Mouse (Mus musculus) skeletal muscle tissue, adult 2 months (tissue): ENCODE results near the gene Pagr1b.

Experiments used
- DNase-seq: peaks from one replicate; pipeline ENCODE4 v3.0.0-alpha.2; 2012; ENCODE audit warnings: low read depth, low spot score

Pagr1b gene

GRCm38 (mm10) chr7:126999568-126999967 lies 16.7 kb downstream of the Pagr1b start:
- DNase-seq, result no peak

DNA sequence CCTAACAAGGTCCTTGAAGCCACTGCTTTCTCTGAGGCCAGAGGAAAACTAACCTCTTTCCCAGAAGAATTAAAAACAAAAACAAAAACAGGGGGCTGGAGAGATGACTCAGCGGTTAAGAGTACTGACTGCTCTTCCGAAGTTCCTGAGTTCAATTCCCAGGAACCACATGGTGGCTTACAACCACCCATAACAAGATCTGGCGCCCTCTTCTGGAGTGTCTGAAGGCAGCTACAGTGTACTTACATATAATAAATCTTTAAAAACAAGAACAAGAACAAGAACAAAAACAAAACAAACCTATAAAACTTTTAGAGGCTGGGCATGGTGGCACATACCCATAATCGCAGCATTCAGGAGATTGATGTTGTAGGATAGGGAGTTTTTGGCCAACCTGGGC lies 19.8 kb downstream of the Pagr1b start:
- no peak for DNase-seq

GRCm38 (mm10) chr7:126988816-126989215 lies 27.5 kb downstream of the Pagr1b start:
- no peak for DNase-seq

- DNase-seq, result peak; percentile 63
These were observed 30.0 kb downstream of the Pagr1b start for GRCm38 (mm10) chr7:126986319-126986718.

GRCm38 (mm10) chr7:126984667-126985444 lies 31.4 kb downstream of the Pagr1b start:
- DNase-seq, result no peak

DNA sequence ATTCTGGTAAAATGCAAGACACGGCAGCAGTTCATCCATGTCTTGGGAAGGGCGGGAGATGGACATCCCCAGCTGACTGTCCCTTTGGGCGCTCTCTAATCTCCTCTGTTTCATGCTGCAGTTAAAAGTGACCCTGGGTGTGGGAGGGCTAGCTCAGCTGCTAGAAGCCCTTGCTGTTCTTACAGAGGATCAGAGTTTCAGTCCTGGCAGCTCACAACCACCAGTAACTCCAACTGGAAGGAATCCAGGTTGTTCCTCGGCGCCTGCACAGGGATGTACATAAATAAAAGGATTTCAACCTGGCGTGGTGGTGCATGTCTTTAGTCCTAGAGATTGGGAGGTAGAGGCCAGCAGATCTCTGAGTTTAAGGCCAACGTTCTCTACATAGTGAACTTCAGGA lies 33.2 kb downstream of the Pagr1b start:
- DNase-seq, result peak; percentile 59

DNA sequence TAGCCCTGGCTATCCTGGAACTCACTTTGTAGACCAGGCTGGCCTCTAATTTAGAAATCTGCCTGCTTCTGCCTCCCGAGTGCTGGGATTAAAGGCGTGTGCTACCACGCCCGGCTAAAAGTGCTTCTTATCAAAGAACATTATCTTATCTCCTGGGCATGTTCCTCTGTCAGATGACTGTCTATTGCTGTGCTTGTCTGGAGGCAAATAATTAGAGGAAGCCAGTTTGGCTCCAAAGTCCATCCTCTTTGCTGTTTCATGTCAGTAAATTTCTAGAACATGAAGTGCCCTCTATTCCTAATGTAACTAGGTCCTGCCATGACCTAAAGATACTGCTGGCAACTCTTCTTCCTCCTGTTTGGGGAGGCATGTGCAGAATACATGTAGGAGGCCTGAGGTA lies 34.2 kb downstream of the Pagr1b start:
- no peak for DNase-seq

- DNase-seq, result peak; percentile 61
These were observed 34.7 kb downstream of the Pagr1b start for GRCm38 (mm10) chr7:126981601-126982000.

DNA sequence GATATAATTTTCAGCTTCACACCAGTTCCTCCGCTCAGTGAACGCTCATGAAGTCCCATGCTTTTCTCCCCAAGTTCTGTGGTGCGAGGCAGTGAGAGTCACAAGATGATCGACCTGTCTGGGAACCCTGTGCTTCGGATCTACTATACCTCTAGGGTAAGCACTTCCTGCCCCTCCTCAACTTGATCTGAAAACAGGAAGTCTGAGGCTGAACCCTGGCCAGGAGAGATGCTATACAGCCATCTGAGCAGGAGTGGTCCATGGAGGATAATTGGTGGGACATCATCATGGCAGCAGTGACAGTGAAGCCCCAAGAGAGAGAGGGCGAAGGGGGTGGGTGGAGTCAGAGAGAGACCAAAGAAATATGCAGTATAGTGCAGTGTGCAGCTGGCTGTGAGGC lies 37.4 kb downstream of the Pagr1b start:
- no peak for DNase-seq

- DNase-seq, result no peak
These were observed 39.3 kb downstream of the Pagr1b start for GRCm38 (mm10) chr7:126976878-126977459.

DNA sequence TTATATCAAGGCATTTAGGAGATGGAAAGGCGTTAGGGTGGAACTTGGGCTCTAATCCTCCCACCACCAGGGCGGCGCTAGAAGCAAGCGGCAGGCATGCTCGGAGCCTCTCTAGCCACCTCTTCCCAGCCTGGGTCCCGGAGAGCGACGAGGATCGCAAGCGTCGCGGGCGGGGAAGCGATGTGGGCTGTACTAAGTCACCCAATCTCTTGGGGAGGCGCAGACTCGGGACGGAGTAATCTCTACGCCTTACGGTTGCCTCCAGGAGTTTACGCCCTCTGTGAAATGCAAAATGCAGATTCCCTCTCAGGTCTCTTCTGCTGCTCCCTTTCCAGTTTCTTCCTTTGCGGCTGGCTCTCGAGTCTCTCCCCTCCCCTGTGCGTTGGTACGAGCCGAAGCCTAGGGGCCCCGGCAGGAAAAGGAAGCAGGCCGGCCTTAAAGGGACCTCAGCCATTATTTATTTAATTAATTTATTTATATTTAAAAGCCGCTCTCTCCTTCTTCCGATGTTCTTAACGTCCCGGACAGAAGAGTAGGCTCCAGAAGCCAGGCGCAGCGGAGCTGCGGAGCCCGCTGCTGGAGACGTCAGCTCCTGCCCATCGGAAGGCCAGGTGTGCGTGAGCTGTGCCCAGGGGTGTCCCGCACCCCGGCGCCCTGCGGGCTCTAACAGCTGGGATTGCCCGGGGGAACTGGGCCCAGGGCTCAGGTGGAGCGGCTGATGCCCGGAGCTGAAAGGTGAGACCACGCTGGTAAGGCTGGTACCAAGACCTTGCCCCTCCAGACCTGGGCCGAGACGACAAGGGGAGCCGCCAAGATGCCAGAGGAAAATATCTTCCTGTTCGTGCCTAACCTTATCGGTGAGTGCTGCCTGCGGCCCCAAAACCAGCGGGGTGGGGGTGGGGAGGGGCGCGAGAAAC lies 40.1 kb downstream of the Pagr1b start, which contains the start of gene Cdiptos:
TSS of gene Cdiptos (minus strand) at position 149 of the 917 bp plus-strand sequence.
- DNase-seq, result peak; percentile 93

GRCm38 (mm10) chr7:126975893-126975949 lies 40.6 kb downstream of the Pagr1b start, which contains the start of gene Cdipt:
Gene Cdipt, plus strand, starts transcription at chr7:126975914.
- DNase-seq, result no peak

- DNase-seq, result peak; percentile 43
These were observed 40.8 kb downstream of the Pagr1b start for GRCm38 (mm10) chr7:126975493-126975892.

DNA sequence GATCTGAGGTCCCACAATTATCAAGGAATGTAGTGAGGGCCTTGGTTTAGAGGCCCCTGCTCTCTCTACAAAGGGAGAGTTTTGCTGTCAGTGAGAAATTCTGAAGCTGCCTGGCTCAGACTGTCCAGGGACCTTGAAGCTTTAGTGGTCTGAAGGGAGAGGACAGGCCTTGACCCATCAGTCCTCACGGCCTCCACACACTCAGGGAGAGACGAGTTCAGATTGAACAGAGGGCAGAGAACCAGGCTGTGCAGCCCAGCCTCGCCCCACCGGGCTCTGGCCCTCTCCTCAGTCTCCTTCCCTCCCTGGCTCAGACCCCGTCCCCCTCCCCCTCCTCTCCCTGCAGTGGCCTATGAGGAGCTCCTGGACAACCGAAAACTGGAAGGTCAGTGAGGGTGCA lies 48.9 kb downstream of the Pagr1b start:
- DNase-seq, result no peak

DNA sequence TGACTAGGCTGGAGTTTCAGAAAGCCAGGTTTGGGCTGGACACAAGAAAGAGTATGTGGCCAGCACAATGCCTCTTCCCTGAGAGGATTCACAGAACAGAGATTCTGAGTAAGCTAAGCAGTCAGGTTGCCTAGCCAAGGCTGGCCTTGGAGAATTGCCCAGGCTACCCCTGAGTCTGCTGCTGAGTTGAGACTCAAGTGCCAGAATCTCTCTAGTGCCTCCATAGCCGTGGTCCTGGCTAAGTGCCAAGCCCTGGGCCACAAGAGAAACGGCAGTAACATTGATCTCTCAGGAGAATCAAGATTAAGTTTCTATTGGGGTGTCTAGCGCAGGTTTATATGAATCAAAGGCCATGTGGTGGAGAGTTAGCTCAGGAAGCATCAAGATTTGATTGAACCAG lies 50.7 kb downstream of the Pagr1b start:
- no peak for DNase-seq

- DNase-seq, result no peak
These were observed 52.6 kb downstream of the Pagr1b start for GRCm38 (mm10) chr7:126963548-126964286.

GRCm38 (mm10) chr7:126961965-126962364 lies 54.3 kb downstream of the Pagr1b start:
- DNase-seq, result no peak

DNA sequence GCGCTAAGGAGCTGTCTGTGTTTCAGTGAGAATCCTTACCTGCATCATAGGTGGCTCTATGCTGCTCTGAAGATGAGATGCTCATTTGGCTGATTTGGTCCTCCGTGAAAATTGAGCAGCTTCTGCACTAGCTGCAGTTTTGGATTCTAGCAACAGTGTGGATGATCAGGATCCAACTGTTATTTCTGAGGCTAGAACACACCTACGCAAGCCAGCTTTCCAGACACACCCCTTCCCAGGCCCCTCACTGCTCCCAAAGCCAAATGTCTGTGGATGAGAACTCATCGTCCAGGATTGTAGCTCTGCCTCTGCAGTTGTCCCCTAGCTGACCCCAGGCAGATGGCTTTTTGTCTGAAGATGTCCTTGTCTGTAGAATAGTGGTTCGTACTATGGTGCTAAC lies 55.2 kb downstream of the Pagr1b start:
- DNase-seq, result no peak

DNA sequence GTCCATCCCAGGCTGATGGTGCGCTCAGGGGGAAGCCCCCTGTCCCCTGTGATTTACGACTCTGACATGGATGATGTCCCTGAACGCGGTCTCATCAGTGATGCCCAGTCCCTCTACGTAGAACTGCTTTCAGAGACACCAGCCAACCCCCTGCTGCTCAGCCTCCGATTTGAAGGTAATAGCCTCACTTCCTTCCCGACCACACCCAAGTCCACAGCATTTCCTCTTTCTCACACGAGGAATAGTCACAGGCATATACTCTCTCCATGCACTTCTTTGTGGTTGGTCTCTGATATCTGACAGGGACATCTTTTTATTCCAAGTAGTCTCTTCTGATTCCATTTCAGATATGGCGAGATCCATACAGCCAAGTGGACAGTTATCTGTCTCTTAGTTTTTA lies 56.5 kb downstream of the Pagr1b start:
- DNase-seq, result no peak

DNA sequence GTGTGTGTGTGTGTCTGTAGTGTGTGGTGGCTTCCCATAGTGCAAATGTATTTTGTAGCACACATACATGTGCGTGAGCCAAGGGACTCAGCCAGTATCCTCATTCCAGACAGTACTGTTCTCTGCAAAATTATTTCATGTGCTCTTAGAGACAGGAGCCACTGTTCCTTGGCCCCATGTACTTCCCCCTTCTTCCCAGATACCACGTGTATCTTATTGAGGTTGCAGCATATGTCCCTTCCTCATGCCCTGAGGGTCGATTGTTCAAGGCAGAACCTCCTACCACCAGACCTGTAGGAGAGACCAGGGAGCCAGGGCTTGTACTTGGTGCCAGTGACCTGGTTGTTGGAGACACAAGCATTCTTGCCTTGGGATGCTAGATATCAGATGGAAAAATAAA lies 61.2 kb downstream of the Pagr1b start:
- DNase-seq, result no peak

DNA sequence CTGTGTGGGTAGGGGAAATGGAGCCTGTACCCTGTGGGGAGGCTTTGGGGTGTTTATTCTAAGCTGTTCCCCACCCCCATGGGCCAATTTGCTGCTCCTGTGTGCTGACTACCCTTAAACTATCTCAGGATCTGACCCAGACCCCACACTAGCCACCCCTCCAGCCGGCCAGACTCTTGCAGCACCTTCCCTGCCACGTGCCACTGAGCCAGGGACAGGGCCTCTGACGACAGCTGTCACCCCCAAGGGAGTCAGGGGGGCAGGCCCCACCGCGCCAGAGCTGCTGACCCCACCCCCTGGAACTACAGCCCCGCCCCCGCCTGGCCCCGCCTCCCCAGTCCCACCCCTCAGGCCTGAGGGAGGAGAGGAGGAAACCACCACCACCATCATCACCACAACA lies 63.6 kb downstream of the Pagr1b start:
- no peak for DNase-seq

DNA sequence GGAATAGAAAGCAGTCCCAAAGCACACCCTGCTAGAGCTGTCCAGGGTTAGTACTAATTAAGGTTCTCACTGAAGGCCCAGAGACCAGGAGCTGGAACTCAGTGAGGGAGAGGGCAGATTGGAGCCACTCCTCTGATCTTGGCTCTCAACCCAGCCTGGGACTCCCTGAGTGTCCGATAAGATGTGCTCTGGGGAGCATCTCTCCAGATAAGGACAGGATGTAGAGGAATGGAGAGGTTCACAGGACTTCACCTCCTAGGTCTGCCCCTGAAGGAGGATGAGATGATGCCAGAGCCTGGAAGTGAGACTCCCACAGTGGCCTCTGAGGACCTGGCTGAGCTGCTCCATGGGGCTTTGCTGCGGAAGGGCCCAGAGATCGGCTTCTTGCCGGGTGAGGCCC lies 64.5 kb downstream of the Pagr1b start:
- DNase-seq, result no peak
